Comparison of ENCODE assay signal across 19 mouse cellular contexts in genomic region chr7:115033987-115034386, GRCm38 (mm10).
DNase-seq lines count a peak whose midpoint lies in the region; ATAC-seq lines count a peak whose summit lies in the region.
"Had no signal": no experiment of that assay in that cellular context is flagged by ENCODE, and none has a peak within 500 bp of the region (broad histone marks: within the 10 kb centered on the region; RNA-seq: fewer than 3 reads in every experiment).

No protein-coding gene starts in this region.

- peak; percentile 30; the same call in 1 of the 2 replicates for ATAC-seq in granulocyte monocyte progenitor cell, adult 5-6 weeks (replicated peaks; ENCODE audit: poor library complexity, severe bottlenecking)
- peak; percentile 30; the same call in 1 of the 2 replicates for ATAC-seq in megakaryocyte-erythroid progenitor cell, adult 5-6 weeks (replicated peaks; ENCODE audit: low FRiP score, low TSS enrichment, poor library complexity, severe bottlenecking)
- ATAC-seq: forebrain, embryonic 14.5 days; forebrain, postnatal 0 days; hindbrain, postnatal 0 days; inflammation-experienced regulatory T-cells, adult 6 months; intestine, embryonic 16.5 days had no signal

- DNase-seq in MEL-GATA-1-ER (ENCODE audit: extremely low read depth, low read depth), result peak; percentile 56
- DNase-seq in heart, adult 9 months (ENCODE audit: low spot score in 2 of 2), result no peak
- no peak for DNase-seq in thymus, postnatal 4 days
- DNase-seq in spleen, postnatal 10 days (ENCODE audit: low spot score in 2 of 2), result no peak
- DNase-seq: adrenal gland, adult 2 months; adrenal gland, postnatal 14 days; cerebellum, adult 11-12 months; cerebellum, adult 8-10 months; cerebellum, postnatal 10 days; cerebellum, postnatal 36 days; forebrain, postnatal 0 days; gastrocnemius, postnatal 25 days; heart, adult 2 months had no signal
